Mouse (Mus musculus) heart, postnatal 0 days (tissue): ENCODE measurements at regions not wholly inside any gene's neighbourhood (a gene's known extent, or its start where the extent isn't known, plus 50 kb on each side); places are given as distances from the start of the nearest gene placed in this dataset.
A peak's percentile ranks its signal among the peaks of the same experiment; 100 is the strongest.

Experiments
- ATAC-seq: fragments of 200-750 bp; cut with Nextera tagmentation; 2 replicates; pipeline ENCODE4 v1.8.0; 2017; ENCODE audit warnings: low read depth, moderate number of reproducible peaks, moderate library complexity; ENCODE audit not compliant: insufficient read depth
- DNase-seq: peaks from one replicate; pipeline ENCODE4 v3.0.0-alpha.2; 2016; ENCODE audit warnings: low spot score
- H3K27ac ChIP-seq: fragments of 300-500 bp; sonication (generic); 2 replicates; pipeline ENCODE4 v1.5.1; 2014; ENCODE audit warnings: low read depth, mild to moderate bottlenecking
- H3K27me3 ChIP-seq: fragments of 300-500 bp; sonication (generic); 2 replicates; pipeline ENCODE4 v1.6.1; 2014; ENCODE audit warnings: low read length, mixed read lengths; ENCODE audit not compliant: control insufficient read depth, insufficient read depth
- H3K36me3 ChIP-seq: fragments of 300-500 bp; sonication (generic); replicated peaks from 2 replicates; pipeline ENCODE4 v1.6.1; 2014; ENCODE audit warnings: low read length, mixed read lengths; ENCODE audit not compliant: control insufficient read depth, insufficient read depth
- H3K4me1 ChIP-seq: fragments of 300-500 bp; sonication (generic); 2 replicates; pipeline ENCODE4 v1.6.1; 2014; ENCODE audit warnings: antibody characterized with exemption; ENCODE audit not compliant: control insufficient read depth, insufficient read depth
- H3K4me2 ChIP-seq: fragments of 300-500 bp; sonication (generic); 2 replicates; pipeline ENCODE4 v1.6.1; 2014; ENCODE audit warnings: low read depth, mild to moderate bottlenecking, low read length, moderate library complexity
- H3K4me3 ChIP-seq: fragments of 300-500 bp; sonication (generic); 2 replicates; pipeline ENCODE4 v1.5.1; 2014; ENCODE audit warnings: low read depth, low read length
- H3K9ac ChIP-seq: fragments of 300-500 bp; sonication (generic); replicated peaks from 2 replicates; pipeline ENCODE4 v1.6.1; 2014; ENCODE audit warnings: low read depth, low read length, mixed read lengths
- H3K9me3 ChIP-seq: fragments of 300-500 bp; sonication (generic); replicated peaks from 2 replicates; pipeline ENCODE4 v1.6.1; 2016; ENCODE audit warnings: low read length; ENCODE audit not compliant: control insufficient read depth
- CTCF ChIP-seq: IDR thresholded peaks from 2 replicates; pipeline ENCODE4 v1.5.1; 2016; ENCODE audit warnings: antibody characterized with exemption, control low read depth, low read depth
- EP300 ChIP-seq: IDR thresholded peaks from 2 replicates; pipeline ENCODE4 v1.6.1; 2016; ENCODE audit warnings: antibody characterized with exemption, low read depth
- WGBS: fragments of 180-500 bp; shearing (Covaris S2); extraction: QIAGEN DNeasy Blood & Tissue Kit; methylation state at CpG from one replicate; pipeline ENCODE4 v1.1.7; 2014; 5-methylcytosine and 5-hydroxymethylcytosine counted together

DNA sequence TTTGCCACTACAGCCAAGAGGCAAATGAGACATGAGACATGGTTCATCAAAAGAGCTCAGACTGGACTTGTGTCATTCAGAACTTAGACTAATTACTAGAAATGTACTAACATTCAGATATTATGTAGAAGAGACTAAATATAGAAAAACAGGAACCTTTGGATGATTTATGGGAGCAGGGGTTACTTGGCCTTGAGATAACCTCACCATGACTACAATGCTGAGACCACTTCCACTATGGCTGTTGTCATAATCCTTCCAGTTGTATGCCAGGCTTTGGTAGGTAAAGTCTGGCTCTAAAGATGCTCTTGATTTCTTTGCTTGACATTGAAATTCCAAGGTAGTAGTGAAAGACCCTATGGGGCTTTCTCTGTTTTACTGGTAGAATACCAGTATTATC lies 369.3 kb upstream of the Thbs1 start:
- H3K9ac ChIP-seq = no peak overlapping the region
- no peaks in the 10 kb centered on the region; the same call in 1 of the 2 replicates for H3K4me1 ChIP-seq
- H3K36me3 ChIP-seq = no peaks in the 10 kb centered on the region
- H3K27ac ChIP-seq = no peak overlapping the region
- H3K9me3 ChIP-seq = no peaks in the 10 kb centered on the region
- no peak overlapping the region for H3K4me2 ChIP-seq
- DNase-seq (no peak), ATAC-seq (no peak)
- TF ChIP-seq CTCF (no peak), EP300 (no peak)
- no peak overlapping the region for H3K4me3 ChIP-seq
- no peaks in the 10 kb centered on the region for H3K27me3 ChIP-seq

DNA sequence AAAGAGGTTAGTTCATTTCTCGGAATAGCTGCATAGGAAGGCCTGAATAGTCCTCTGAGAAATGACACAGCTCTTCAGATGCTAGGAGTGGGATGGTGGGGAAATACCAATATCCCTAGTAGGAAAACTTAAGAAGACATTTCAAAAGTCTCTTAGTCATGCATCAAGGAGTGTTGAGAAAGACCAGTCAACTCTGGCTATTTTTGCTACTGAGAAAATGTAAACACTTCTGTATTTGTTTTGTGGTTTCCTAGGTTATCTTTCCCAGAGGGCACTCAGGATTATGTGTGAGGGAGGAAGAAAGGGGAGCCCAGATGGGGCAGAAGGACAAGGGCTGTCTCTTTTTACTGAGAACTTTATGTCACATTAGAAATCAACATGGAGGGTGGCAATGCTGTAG lies 367.8 kb upstream of the Thbs1 start:
- no peaks in the 10 kb centered on the region for H3K27me3 ChIP-seq
- TF ChIP-seq EP300 = no peak
- TF ChIP-seq CTCF = no peak
- H3K27ac ChIP-seq = no peak overlapping the region
- H3K9ac ChIP-seq = no peak overlapping the region
- 69% methylated on average over 1 of the region's 1 CpGs for WGBS
- H3K36me3 ChIP-seq = no peaks in the 10 kb centered on the region
- ATAC-seq (no peak), DNase-seq (peak; percentile 6)
- H3K4me3 ChIP-seq = no peak overlapping the region
- no peaks in the 10 kb centered on the region for H3K9me3 ChIP-seq
- peaks cover 1% of the 10 kb centered on the region for H3K4me1 ChIP-seq
- no peak overlapping the region for H3K4me2 ChIP-seq

DNA sequence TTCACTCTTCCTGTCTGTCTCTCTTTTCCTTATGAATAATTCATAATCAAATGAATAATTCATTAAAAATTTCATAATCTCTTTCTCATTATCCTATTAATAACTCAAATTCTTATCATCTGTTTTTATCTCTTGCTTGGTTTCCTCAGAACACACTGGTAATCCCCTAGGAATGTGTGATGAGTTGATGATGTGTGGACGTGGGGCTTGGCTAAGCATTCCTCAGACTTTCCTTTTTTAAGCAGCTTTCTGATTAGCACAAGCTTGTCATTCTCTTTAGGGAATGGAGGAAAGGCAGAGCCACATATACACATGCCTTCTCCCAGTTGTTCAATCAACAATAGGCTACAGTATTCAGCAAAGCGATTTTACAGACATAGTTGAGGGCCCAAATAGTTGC lies 365.9 kb upstream of the Thbs1 start:
- Histone ChIP-seq H3K4me3 (no peak overlapping the region), H3K9me3 (no peaks in the 10 kb centered on the region), H3K27me3 (no peaks in the 10 kb centered on the region), H3K4me1 (peaks cover 6% of the 10 kb centered on the region), H3K9ac (no peak overlapping the region), H3K27ac (no peak overlapping the region), H3K36me3 (no peaks in the 10 kb centered on the region), H3K4me2 (no peak overlapping the region)
- ATAC-seq (no peak), DNase-seq (no peak)
- WGBS = 21% methylated on average over 2 of the region's 2 CpGs
- no peak for TF ChIP-seq CTCF
- TF ChIP-seq EP300 = no peak

DNA sequence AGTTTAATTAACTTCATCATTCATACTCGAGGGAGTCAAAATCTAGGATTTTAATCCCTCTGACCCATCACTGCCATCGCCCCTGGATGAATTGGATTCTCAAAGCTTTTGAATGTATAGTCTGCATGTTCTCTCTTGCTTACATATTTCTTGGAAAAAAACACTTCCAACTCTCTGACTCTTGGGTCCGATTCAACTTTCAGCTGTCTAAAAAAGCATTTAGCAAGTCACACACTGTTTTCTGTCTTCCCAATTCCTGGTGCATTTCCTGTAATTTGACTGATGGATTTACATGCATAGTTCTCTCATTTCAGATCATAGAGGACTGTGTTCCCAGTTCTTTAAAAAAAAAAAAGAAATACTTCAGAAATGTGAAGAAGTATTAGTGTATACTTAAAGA lies 364.5 kb upstream of the Thbs1 start:
- no peak for ATAC-seq
- Histone ChIP-seq H3K27me3 (no peaks in the 10 kb centered on the region), H3K4me2 (no peak overlapping the region), H3K9ac (no peak overlapping the region), H3K36me3 (no peaks in the 10 kb centered on the region), H3K4me3 (no peak overlapping the region), H3K4me1 (peaks cover 6% of the 10 kb centered on the region), H3K9me3 (no peaks in the 10 kb centered on the region), H3K27ac (no peak overlapping the region)
- DNase-seq = no peak
- no peak for TF ChIP-seq CTCF
- no peak for TF ChIP-seq EP300
- WGBS = 72% methylated on average over 3 of the region's 3 CpGs

DNA sequence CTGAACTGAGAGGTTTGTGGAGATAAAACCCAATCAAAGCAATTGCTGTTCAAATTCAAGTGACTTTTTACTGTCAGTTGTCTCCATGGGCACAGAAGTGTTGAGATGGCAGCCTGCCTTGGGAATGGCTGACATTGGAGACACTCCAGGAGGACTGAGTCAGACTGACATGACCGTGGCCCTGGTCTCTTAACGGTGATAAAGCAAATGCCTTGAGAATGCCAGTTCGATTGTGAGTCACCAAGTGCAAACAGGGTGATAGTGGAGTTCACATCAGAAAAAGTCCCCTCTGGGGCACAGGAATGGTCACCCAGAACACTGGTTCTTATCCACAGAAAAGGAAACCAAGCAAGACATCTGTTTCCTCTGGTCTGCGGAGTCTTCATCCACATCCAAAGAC lies 362.8 kb upstream of the Thbs1 start:
- H3K27ac ChIP-seq = 0 out of 2 replicates have a peak overlapping the region, but pooled peaks have one; percentile 15
- no peak overlapping the region for H3K9ac ChIP-seq
- H3K36me3 ChIP-seq = no peaks in the 10 kb centered on the region
- no peak overlapping the region for H3K4me3 ChIP-seq
- 24% methylated on average over 4 of the region's 4 CpGs for WGBS
- DNase-seq (no peak), ATAC-seq (peak; percentile 41)
- H3K4me1 ChIP-seq = peaks cover 6% of the 10 kb centered on the region
- TF ChIP-seq EP300 = no peak
- no peak for TF ChIP-seq CTCF
- H3K4me2 ChIP-seq = no peak overlapping the region
- H3K9me3 ChIP-seq = no peaks in the 10 kb centered on the region
- H3K27me3 ChIP-seq = no peaks in the 10 kb centered on the region

DNA sequence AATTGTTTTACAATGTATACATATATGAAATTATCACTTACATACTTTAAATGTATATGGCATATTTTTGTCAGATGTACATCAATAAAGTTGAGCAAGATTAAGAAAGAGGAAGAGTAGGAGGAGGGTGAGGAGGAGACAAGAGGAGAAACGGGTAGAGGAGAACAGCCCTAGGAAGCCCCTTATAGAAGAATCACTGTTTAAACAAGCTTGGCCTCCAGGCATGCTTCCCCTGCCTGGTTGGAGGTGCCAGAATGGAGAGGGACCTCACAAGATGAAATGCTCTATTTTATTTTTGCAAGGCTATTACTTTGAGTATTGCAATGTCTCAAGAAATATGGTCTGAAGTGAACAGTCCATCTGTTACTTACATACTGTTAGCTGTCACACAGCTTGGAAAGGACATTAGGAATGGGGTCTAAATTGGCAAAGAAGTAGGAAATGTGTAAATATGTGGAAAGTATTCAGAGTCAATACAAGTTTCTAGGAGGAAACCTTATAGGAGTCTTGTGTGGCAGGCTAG lies 352.1 kb upstream of the Thbs1 start:
- H3K36me3 ChIP-seq = no peaks in the 10 kb centered on the region
- no peak overlapping the region for H3K4me3 ChIP-seq
- no peak overlapping the region for H3K9ac ChIP-seq
- H3K4me1 ChIP-seq = no peaks in the 10 kb centered on the region
- H3K27ac ChIP-seq = no peak overlapping the region
- ATAC-seq (no peak), DNase-seq (no peak)
- WGBS = 80% methylated on average over 1 of the region's 1 CpGs
- no peaks in the 10 kb centered on the region for H3K9me3 ChIP-seq
- H3K4me2 ChIP-seq = no peak overlapping the region
- TF ChIP-seq CTCF (no peak), EP300 (no peak)
- no peaks in the 10 kb centered on the region for H3K27me3 ChIP-seq
